Mouse (Mus musculus): ENCODE results near the gene Cpne2. TPM values are rescaled to one million over a fixed set of nuclear protein-coding genes. Genes with fewer than 3 reads are reported as not detected.

Gene Cpne2
- 2.7 TPM for polyA plus RNA-seq (2017; shearing (Covaris generic))

GRCm38 (mm10) chr8:94532873-94533671 is at the start of gene Cpne2:
Cpne2 (plus strand) TSS chr8:94532990.

GRCm38 (mm10) chr8:94601607-94602385 is 69.0 kb downstream of the Cpne2 start, which contains the start of the genes Rspry1 and Fam192a:
Rspry1 (plus strand) TSS chr8:94601937.
Fam192a (minus strand) TSS chr8:94601997.

Other genes with a start within 250 kb of the Cpne2 start
- gene Slc12a3, start 203.8 kb upstream of the Cpne2 start, polyA plus RNA-seq (2017; shearing (Covaris generic)), result 0.11 TPM
- gene Herpud1, start 146.6 kb upstream of the Cpne2 start, polyA plus RNA-seq (2017; shearing (Covaris generic)), result 187 TPM
- 206 TPM for gene Nlrc5, start 98.6 kb upstream of the Cpne2 start, polyA plus RNA-seq (2017; shearing (Covaris generic))
- 41.8 TPM for gene Rspry1, start 68.9 kb downstream of the Cpne2 start, polyA plus RNA-seq (2017; shearing (Covaris generic))
- 55.9 TPM for gene Fam192a, start 69.0 kb downstream of the Cpne2 start, polyA plus RNA-seq (2017; shearing (Covaris generic))
- gene Arl2bp, start 133.6 kb downstream of the Cpne2 start, polyA plus RNA-seq (2017; shearing (Covaris generic)), result 239 TPM
- gene Pllp, start 163.3 kb downstream of the Cpne2 start, polyA plus RNA-seq (2017; shearing (Covaris generic)), result not detected
- gene Ccl22, start 212.6 kb downstream of the Cpne2 start, polyA plus RNA-seq (2017; shearing (Covaris generic)), result not detected
- gene Cx3cl1, start 239.0 kb downstream of the Cpne2 start, polyA plus RNA-seq (2017; shearing (Covaris generic)), result not detected